Mouse (Mus musculus) fibroblast of lung, adult 2 months (primary cell): ENCODE measurements around the gene Neb.

ENCODE experiments used
- DNase-seq: peaks from one replicate; pipeline ENCODE4 v3.0.0-alpha.2; 2011; ENCODE audit warnings: low read depth

Neb gene

DNA sequence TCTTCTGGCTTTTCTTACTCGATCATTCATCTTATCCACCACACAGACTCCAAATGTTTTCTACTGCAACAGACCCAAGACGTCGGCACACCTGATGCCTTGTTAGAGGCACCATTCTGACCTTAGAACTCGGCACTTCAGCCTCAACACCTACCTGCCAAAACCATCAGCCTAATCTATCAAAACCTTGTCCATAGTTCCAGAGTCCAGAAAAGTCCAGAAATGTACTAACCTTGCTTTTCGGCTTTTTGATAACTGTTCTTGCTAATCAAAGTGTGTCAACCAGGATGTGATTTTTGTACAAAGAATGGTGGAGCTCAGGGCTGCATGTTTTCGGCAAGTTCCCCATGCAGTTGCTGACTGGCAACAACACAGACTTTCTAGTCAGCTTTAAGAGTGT is 3.6 kb downstream of the Neb start:
- no peak for DNase-seq

DNA sequence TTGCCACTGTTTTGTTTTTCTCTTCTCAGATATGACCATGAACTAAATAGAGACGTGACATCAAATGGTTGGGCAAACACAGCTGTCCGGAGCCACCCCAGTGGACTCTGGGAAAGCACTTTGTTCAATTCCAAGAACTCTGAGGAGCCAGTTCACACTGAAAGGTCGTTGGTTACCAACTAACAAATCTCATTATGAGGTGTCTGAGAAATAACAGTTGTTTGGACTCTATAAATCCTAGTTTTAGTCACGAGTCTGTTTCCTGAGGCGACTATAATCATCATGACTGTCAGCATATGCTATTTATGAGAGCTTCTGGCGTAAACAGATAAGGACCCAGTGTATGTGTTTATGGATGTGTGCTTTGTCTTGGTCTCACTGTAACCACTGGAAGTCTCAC is 5.8 kb downstream of the Neb start:
- no peak for DNase-seq

DNA sequence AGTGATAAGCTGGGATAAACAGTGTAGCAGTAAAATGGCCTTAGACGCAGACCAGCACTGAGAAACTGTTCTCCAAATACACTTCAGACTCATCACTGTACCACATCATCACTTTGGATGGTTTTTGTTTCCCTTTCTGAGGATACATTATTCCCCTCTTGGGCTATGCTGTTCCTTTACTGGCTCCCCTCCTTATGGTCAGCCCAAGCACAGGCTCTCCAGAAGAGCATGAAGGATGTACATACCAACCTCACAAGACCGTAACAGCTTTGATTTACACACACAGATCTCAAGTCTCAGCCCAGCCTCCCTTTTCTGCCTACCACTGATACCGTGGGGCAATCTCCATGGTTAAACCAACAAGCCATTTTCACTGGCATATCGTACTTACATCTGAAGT is 6.2 kb downstream of the Neb start:
- no peak for DNase-seq

DNA sequence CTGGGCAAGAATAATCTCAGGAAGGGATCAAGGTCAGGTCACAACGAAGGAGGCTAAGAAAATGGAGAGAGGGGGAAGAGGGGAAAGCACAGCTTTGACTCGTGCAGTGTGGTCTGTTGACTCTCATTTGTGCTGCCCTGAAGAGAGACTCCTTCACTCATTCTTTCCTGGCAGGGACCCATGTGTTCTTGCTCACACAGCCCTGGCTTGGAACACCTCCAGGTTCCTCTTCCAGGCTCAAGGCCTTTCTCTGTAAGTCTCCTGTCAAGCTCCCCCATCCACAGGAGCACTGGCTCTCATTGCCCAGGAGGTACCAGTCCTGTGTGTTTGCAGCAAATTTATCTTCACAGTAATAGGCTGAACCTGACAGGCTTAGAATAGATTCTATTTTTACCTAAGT is 7.2 kb downstream of the Neb start:
- DNase-seq = peak; percentile 60

DNA sequence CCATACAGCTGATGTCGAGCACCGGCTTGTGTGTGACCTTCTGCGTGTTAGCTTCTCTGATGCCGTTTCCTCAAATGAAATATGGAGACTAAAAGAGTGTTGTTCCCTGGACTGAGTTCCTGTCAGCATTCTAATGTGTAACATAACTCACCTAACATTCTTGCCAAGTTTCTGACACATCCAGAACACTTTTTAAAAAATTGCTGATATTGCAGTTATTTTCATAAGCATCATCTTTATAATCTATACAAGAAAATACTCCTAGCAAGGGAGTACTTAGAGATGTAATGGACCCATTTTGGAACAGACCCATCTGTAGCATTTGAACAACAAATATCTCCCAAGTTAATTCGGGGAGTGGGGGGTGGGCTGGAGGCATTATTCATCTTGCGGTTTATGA is 8.7 kb downstream of the Neb start:
- DNase-seq = no peak

DNA sequence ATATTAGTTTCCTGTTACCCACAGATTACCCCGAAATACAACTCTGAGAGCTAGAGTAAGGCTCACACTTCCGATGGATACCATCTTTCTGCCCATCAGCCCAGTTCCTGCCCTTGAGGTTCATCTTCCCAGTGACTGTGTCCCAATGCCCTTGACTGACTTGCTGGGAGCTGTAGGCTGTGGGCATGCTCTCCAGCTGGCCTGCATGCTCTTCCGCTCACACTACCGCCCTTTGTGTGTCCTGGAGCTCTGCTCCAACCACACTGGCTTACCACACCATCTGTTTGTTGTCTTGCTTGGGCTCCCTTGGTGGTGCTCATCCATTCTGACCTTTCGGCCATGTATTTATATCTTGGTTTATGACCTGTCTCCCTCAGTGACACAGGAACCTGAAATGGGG is 10.6 kb downstream of the Neb start:
- no peak for DNase-seq

DNA sequence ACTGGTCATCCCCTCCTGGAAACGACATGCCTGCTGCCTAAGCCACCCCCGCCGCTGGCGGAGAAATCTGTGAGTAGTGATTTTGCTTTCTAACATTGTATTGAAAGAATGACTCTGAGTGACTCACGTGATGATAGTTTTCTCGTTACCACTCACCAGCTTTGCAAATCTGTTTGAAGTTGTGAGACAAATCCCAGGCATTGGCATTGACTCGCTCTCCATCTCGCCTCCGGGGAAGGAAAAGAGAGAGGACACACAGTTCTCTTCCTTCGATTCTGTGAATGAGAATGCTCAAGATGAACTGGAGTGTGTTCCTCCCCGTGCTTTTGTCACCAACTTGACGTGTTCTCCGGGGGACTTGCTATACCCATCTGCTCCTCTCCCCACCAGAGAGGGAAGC is 11.0 kb downstream of the Neb start:
- no peak for DNase-seq

DNA sequence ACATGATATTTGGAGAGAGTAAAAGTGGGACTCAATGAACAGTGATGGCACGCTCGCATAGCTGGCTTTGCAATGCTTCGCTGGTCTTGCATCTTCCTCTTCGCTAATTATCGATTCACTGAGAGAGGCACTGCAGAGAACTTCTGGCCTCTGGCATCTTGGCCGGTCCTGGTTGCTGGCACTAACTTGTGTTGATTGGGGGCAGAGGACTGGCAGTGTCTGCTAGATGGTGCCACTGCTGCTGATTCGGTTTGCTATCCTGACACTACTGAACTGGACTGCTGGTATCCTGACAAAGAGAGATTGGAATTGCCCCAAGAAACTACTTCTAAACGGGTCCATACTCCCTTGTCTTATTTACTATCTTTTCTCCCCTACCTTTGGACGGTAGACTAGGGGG is 17.2 kb downstream of the Neb start:
- no peak for DNase-seq

DNA sequence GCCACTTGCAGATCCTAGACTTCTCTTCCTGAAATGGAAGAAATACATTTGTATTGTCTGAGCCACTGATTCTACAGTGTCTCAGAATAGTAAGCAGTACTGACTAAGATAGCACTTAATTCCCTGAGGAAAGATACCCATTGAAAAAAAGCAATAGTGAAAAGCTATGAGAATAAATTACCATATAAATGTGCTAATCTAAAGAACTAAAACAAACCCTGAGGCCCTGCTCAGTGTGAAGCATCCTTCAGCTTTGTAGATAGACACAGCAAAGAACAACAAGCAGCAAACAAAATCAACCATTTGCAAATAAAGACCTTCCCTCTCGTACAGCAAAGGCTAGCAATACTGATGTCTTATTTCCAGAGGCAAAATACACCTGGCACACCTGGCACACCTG is 18.6 kb downstream of the Neb start:
- DNase-seq = no peak

DNA sequence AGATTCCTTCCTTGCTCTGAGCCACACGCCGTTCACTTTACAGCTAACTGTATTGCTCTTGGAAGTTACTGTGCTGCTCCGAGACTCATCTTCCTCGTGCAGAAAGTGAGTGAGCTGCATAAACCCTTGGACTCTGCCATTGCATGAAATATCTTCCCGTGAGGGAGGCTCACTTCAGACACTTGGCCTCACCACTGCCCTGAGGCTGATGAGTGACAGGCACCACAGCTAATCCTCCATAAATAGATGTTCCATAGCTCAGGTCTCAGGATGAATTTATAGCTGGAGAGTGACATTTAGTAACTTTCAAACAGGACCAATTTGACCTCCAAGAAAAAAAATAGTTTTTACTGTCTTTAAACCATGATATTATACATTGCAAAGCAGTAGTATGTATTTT is 20.1 kb downstream of the Neb start:
- no peak for DNase-seq

DNA sequence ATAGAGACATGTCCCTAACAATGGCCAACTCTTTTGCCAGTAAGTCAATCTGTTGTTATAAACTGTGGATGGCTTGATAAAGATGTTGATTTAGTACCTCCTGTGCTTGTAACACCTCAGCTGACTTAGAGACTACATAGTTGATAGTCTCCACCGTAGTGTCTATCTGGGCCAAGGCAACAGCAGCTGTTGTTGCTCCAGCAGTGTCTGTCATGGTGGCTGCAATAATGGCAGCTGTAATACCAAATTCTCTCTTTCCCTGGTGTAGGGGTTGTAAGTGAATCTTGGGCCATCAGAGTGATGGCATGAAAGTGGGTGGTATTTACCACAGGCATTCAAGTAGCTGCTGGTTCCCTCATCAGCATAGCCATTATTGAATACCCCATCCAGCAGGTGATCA is 27.2 kb downstream of the Neb start:
- no peak for DNase-seq

DNA sequence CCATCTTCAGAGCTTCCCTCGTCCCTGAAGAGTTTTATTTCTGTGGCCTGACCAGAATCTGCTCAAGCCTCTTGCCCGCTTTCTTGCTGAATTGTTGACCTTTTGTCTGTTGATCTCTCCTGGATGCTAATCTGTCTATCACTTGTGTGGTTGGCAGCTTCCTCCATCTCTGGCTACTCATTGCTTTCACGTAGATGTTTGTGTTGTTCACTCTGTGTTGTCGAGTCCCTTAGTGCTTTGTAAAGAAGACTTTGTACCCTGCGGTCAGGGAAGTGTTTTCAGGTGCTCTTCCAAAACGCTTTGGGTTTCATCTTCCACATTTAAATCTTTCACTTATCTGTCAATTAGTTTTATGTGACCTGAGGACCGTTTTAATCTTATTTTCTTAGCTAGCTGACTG is 37.3 kb downstream of the Neb start:
- DNase-seq = no peak

DNA sequence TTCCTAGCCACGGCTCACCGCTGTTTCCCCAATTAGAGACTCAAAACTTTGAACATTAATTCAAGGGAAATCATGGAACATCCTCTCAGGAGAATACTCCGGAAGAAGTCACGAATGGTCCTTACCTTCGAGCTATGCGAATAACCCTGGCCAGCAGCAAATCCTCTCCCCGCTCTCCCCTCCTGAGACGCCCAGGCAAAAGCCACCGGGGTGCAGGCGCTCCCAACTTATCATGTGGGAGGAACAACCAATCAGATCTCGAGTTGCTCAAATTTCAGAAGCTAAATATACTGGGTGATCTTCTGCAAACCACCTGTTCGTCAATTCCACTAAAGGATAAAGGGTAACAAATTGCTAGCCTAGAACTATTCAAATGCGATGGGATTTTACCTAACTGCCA is 42.7 kb downstream of the Neb start:
- DNase-seq = no peak

DNA sequence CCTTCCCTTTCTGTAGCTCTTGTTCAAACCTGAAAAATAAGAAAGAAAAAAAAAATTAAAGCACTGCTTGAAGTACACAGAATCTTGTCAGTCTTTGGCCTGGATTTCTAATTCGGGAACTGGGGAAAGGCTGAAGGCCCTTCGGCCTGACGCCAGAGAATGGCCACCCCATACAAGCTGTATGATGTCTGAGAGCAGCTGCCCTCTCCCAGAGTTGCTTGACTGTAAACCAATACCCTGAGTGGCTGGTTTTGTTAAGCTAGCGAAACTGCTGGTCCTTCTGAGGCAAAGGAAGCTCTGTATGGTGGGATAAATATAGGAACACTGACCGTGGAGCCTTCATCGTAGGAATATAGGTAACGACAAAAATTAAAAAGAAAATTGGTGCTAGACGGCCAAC is 43.2 kb downstream of the Neb start:
- no peak for DNase-seq

DNA sequence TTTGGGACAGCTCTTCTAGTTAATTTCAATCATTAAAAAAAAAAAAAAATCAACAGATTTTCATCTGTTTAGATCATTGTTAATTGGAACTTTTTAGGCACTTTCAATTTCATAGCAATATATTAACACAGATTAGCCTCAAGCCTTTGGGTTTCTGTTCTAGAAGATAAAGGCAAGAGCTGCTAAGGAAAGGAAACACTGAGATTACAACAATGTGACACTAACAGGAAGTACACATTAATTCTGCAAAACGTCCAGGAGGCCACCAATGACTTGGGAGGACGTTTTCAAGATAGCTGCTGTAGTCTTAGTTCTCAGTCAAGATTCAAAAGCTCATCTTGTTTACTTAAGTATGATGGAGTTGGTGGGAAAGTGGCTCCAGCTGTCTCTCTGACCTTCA is 44.7 kb downstream of the Neb start:
- DNase-seq = no peak

DNA sequence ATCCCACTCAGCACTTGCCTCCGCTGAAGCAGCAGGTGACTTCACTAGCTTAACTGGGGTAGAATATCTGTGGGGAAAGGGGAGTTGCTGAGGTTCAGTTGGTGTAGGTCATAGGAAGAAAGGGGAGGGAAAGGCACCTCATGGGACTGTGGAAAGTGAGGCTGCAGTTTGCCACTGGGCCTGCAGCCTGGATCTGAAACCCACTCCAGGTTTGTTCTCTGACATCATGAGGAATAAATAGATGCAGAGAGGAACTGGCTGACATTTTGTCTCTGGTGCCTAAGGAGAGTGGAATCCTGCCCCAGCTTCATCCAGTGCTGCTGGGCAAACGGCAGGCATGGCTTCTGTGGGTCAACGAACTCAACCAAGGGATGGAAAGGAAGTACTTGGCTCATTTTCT is 46.5 kb downstream of the Neb start:
- no peak for DNase-seq

DNA sequence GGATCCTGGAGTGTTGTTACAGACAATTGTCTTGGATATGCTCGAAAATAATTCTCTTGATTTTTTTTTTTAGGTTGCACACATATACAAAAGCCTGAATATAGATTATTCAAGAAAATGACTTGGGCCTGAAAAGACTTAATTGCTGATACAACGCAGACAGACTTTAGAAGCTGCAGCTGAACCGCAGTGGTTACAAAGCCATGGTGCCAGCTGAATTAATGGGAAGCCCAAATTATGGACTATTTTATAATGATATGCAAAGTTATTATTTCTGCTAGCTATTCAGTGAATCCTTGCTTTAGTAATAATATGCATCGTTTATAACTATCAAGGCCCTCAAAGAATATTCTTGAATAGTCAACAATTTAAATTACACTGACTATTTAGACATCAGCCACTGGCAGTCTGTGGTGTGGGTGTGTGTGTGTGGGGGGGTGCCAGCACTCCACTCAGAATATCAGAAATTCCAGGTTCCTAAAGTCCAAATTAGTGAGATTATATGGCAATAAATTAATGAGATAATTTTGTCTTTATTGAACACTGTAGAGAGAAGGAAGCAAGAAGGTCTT is 50.9 kb downstream of the Neb start:
- no peak for DNase-seq

DNA sequence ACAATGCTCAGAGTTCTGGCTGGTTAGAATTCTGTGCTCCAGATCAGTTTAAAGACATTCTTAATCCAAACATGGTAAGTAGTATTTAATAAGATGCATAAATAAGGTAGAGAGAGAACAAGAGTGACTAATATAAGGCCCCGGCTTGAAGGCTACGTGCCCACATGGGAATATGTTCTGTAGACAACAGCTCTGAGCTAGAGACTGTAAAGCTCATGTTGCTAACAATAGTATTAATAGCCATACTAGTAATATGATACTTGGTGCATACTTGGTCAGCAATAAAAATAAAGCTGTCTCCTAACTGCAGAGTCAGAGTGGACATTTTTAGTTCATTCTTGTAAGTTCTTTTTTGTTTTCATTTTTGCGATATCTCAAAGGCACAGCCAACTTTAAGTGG is 56.4 kb downstream of the Neb start:
- DNase-seq = no peak

DNA sequence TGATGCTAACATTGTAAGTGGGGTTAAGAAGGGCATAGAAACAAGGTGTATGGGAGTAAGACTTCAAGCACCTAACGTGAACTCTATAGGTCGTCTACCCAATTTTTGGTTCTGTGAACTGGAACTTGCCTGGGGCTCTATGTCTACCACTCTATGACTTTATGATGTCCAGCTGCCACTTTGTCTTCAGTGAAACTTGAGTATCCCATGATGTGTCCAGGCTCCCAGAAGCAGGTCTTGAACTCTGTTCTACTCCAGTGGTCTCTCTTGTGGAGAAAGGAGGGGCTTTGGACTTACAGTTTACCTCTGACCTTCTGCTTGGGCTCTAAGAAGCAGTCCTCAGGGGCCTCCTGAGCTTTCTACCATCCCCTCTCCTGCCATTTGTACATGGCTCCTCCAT is 58.1 kb downstream of the Neb start:
- DNase-seq = no peak

DNA sequence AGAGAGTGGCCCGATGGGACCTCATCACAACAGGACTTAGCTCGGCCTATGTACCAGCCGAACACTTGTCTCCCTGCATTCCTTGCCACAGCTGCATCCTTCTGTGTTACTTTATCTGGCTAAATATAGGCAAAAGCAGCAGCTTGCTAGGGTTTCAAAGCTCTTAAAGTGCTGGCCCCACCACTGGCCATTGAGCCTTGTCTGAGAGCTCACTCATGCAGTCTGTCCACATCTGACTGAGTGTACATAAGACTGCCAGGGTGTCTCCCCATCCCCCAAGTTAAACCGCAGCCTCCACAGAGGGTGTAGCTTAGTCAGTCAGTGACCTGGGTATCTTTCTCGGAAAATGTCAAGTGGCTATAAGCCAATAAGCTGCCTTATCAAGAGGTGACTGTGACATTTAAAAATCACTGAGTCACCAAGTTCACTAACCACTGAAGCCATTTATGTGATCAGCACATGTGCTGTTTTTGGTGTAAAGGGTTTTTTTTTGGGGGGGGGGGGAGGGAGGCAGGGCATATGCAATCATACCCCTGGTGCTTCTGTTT is 59.2 kb downstream of the Neb start:
- DNase-seq = peak; percentile 38

DNA sequence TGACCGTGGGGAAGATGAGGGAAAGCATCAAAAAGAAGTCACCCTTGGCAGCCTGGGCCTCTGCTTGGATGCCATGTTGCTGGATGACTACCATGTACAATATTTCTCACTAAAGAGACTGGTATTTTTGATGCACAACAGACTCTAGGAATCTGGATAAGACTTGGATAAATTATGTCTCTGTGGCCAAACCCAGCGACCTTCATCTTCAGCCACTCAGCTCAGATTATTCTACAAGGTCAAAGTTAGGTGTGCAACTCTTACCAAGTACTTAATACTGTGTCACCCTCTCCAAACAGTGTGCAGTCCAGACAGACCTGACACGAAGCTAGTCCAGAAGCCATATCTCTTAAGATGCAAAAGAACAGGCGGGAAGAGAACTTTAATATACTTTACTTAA is 60.8 kb downstream of the Neb start:
- no peak for DNase-seq

DNA sequence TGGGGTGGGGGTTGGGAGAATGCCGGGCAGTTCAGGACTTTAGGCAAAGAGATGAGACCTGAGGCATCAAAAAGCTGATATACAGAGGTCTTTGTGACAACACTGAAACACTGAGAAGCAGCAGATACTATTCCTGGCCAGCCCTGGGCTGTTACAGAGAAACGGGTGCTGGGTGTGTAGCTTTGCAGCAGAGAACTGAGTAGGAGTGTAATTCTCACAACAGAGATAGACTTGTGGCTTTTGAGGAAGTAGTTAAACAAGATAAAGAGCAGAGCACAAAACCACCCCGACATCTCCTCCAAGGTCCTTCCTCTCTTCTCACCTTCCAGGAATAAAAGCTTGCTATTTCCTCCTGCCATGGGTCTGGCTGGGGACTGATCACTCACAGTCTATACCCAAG is 62.5 kb downstream of the Neb start:
- no peak for DNase-seq

DNA sequence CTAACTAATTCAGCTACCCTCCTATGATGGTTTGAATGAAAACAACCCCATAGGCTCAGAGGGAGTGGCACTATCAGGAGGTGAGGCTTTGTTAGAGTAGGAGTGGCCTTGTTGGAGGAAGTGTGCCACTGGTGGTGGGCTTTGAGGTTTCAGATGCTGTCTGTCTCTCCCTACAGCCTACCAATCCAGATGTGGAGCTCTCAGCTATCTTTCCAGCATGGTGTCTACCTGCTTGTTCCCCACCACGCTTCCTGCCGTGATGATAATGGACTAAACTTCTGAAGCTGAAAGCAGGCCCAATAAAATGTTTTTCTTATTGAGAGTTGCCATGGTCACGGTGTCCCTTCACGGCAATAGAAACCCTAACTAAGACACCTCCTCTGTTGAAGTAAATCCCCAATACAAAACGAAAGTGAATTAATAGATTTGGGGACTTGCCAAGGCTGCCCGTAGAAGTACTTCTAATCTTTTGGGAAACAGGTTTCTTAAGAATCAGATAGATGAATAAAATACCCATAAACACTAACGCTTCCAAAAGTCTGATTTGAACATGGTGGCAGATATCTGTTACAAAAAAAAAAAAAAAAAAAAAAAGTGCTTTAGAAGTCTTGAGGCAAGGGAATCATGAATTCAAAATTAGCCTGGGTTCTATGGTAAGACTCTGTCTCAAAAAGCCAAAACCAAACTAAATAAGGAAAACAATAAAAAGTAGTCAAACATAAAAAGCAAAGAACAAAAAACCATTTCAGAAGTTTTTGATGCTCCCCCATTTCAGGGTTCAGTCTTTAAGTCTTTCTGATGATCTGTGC is 63.1 kb downstream of the Neb start:
- DNase-seq = no peak

DNA sequence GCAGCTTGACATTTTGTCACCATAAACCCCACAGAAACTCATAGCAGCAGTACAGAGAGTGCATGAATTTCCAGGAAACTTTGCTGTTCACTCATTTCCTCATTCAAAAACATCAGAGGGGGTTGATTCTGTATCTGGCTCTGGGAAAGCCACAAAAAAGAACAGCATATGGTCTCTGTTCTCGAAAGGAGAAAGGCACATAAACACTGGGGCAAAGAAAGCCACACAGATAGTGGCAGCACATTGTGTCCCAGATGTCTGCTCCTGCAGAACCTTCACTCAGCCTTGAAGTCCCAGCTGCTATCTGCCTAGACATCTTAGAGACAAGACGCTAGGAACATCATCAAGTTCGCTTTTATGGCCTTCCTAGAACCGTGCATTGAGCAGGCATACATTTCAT is 67.5 kb downstream of the Neb start:
- no peak for DNase-seq
